35 mouse cellular contexts compared by ENCODE assay signal in the genomic region with DNA sequence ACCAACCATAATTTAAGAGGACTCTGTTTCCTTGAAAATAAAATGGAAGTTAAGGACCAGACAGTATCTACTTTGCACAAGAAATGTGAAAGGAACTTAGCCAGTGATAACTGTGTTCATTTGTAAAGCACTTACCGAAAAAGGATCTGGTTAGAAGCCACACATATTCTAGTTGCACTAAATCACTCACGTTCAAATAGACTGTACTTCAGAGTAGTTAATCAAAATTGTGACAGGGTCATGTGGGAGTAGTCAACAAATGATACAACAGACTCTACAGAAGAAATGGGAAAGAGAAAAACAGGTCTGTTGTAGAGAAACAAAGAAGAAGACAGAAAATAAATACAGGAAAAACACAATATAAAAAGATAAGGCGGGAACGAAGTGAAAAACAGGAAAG.
"Had no signal": no experiment of that assay in that cellular context is flagged by ENCODE, and none has a peak within 500 bp of the region (broad histone marks: within the 10 kb centered on the region; RNA-seq: fewer than 3 reads in every experiment).

No protein-coding gene starts in this region.

- H3K9ac ChIP-seq: heart, embryonic 12.5 days; heart, embryonic 13.5 days; heart, embryonic 15.5 days; hindbrain, embryonic 12.5 days; hindbrain, embryonic 13.5 days; hindbrain, embryonic 14.5 days; hindbrain, embryonic 15.5 days; intestine, embryonic 15.5 days; kidney, embryonic 15.5 days had no signal

- H3K4me3 ChIP-seq: heart, embryonic 12.5 days; heart, embryonic 13.5 days; heart, embryonic 15.5 days; hindbrain, embryonic 10.5 days; hindbrain, embryonic 12.5 days; hindbrain, embryonic 13.5 days; hindbrain, embryonic 15.5 days; intestine, embryonic 15.5 days; kidney, embryonic 15.5 days; layer of hippocampus, adult 2 months; left cerebral cortex, adult 2 months had no signal

- H3K36me3 ChIP-seq: heart, embryonic 12.5 days; heart, embryonic 13.5 days; heart, embryonic 15.5 days; hindbrain, embryonic 10.5 days; hindbrain, embryonic 12.5 days; hindbrain, embryonic 13.5 days; hindbrain, embryonic 15.5 days; intestine, embryonic 15.5 days; kidney, embryonic 15.5 days had no signal

- DNase-seq: heart, postnatal 10 days; heart, postnatal 14 days; heart, postnatal 36 days; heart, postnatal 4 days; kidney, adult 11 months; kidney, adult 18-20 months; kidney, adult 2 months; kidney, adult 8-10 months; kidney, adult 9 months; kidney, postnatal 10 days; kidney, postnatal 14 days; kidney, postnatal 25 days; kidney, postnatal 36 days; kidney, postnatal 4 days; layer of hippocampus, adult 9-11 months; layer of hippocampus, postnatal 36 days had no signal

- H3K27ac ChIP-seq: heart, embryonic 13.5 days; heart, embryonic 15.5 days; hindbrain, embryonic 10.5 days; hindbrain, embryonic 12.5 days; hindbrain, embryonic 13.5 days; hindbrain, embryonic 14.5 days; hindbrain, embryonic 15.5 days; hindbrain, postnatal 0 days; intestine, embryonic 15.5 days; kidney, embryonic 15.5 days; kidney, postnatal 0 days; layer of hippocampus, adult 2 months; left cerebral cortex, adult 2 months had no signal

- H3K9me3 ChIP-seq: heart, embryonic 12.5 days; heart, embryonic 13.5 days; heart, embryonic 15.5 days; hindbrain, embryonic 10.5 days; hindbrain, embryonic 12.5 days; hindbrain, embryonic 13.5 days; hindbrain, embryonic 15.5 days; intestine, embryonic 15.5 days; kidney, embryonic 15.5 days had no signal

- H3K4me2 ChIP-seq: heart, embryonic 11.5 days; heart, embryonic 12.5 days; heart, embryonic 13.5 days; heart, embryonic 15.5 days; hindbrain, embryonic 12.5 days; hindbrain, embryonic 13.5 days; hindbrain, embryonic 14.5 days; hindbrain, embryonic 15.5 days; intestine, embryonic 15.5 days; kidney, embryonic 15.5 days had no signal

- H3K4me1 ChIP-seq: heart, embryonic 12.5 days; heart, embryonic 13.5 days; heart, embryonic 15.5 days; hindbrain, embryonic 10.5 days; hindbrain, embryonic 12.5 days; hindbrain, embryonic 13.5 days; hindbrain, embryonic 15.5 days; intestine, embryonic 15.5 days; kidney, embryonic 15.5 days had no signal

- ATAC-seq: hindbrain, embryonic 16.5 days; hindbrain, postnatal 0 days; inflammation-experienced regulatory T-cells, adult 6 months; intestine, embryonic 15.5 days; intestine, embryonic 16.5 days; intestine, postnatal 0 days had no signal

- H3K27me3 ChIP-seq: heart, embryonic 12.5 days; heart, embryonic 13.5 days; heart, embryonic 15.5 days; hindbrain, embryonic 12.5 days; hindbrain, embryonic 13.5 days; hindbrain, embryonic 15.5 days; intestine, embryonic 15.5 days; kidney, embryonic 15.5 days had no signal
